Mouse (Mus musculus): ENCODE measurements around the gene Map4k1. TPM values are rescaled to one million over a fixed set of nuclear protein-coding genes. Genes with fewer than 3 reads are reported as not detected.

The Map4k1 gene
- total RNA-seq, 2 experiments from 2014 or later = 0.99 to 1.3 TPM

Small RNA genes within 50 kb of the gene (microRNA-seq; reads per million reads assigned to microRNA genes)
- gene Gm44408 = 0 reads per million in 2 experiments

Other genes with a start within 250 kb of the Map4k1 start
- gene Mrps12, start 240.2 kb upstream of the Map4k1 start, total RNA-seq (2021) = 10 to 100 TPM; 60.6 to 67.1 TPM
- gene Sars2, start 240.1 kb upstream of the Map4k1 start, total RNA-seq (2021) = 10 to 100 TPM; 11.1 to 11.2 TPM
- gene Ccer2, start 225.9 kb upstream of the Map4k1 start, total RNA-seq (2021) = under 1 TPM; 0.30 to 0.63 TPM
- gene Sirt2, start 215.3 kb upstream of the Map4k1 start, total RNA-seq (2021) = 100 to 1,000 TPM; 125 to 129 TPM
- gene Nfkbib, start 214.5 kb upstream of the Map4k1 start, total RNA-seq (2021) = 10 to 100 TPM; 29.0 to 29.2 TPM
- 1 to 10 TPM; 2.4 to 3.0 TPM for gene Rinl, start 193.1 kb upstream of the Map4k1 start, total RNA-seq (2021)
- gene Hnrnpl, start 173.5 kb upstream of the Map4k1 start, total RNA-seq (2021) = 100 to 1,000 TPM; 407 to 414 TPM
- gene Ech1, start 156.8 kb upstream of the Map4k1 start, total RNA-seq (2021) = 10 to 100 TPM; 63.1 to 71.0 TPM
- 1 to 10 TPM; 3.5 to 5.6 TPM for gene Lgals4, start 148.2 kb upstream of the Map4k1 start, total RNA-seq (2021)
- gene Lgals7, start 118.2 kb upstream of the Map4k1 start, total RNA-seq (2021) = not detected
- under 1 TPM; 0.50 to 0.76 TPM for gene Capn12, start 100.6 kb upstream of the Map4k1 start, total RNA-seq (2021)
- gene Actn4, start 19.7 kb upstream of the Map4k1 start, total RNA-seq (2021) = 100 to 1,000 TPM; 127 to 136 TPM
- 100 to 1,000 TPM; 201 to 212 TPM for gene Eif3k, start 186 bp upstream of the Map4k1 start, total RNA-seq (2021)
- 10 to 100 TPM; 15.3 to 15.5 TPM for gene Ryr1, start 143.1 kb downstream of the Map4k1 start, total RNA-seq (2021)
- gene Rasgrp4, start 152.8 kb downstream of the Map4k1 start, total RNA-seq (2021) = 1 to 10 TPM in 1 of 2 experiments, under 1 TPM in 1; 0.59 to 1.0 TPM
- gene Fam98c, start 174.2 kb downstream of the Map4k1 start, total RNA-seq (2021) = 10 to 100 TPM; 30.9 to 32.2 TPM
- gene Ggn, start 188.2 kb downstream of the Map4k1 start, total RNA-seq (2021) = 1 to 10 TPM in 1 of 2 experiments, under 1 TPM in 1; 0.82 to 1.2 TPM
- 10 to 100 TPM; 41.2 to 44.1 TPM for gene Spred3, start 188.4 kb downstream of the Map4k1 start, total RNA-seq (2021)
- 100 to 1,000 TPM; 131 to 137 TPM for gene Psmd8, start 198.7 kb downstream of the Map4k1 start, total RNA-seq (2021)
- 1 to 10 TPM; 1.6 to 1.7 TPM for gene Catsperg1, start 232.0 kb downstream of the Map4k1 start, total RNA-seq (2021)